Mouse (Mus musculus): ENCODE data around the gene Gm8247. TPM values are rescaled to one million over a fixed set of nuclear protein-coding genes. Genes with fewer than 3 reads are reported as not detected.
"Not testable (repeated sequence)": the region's sequence is repeated elsewhere in the genome, so short reads cannot be mapped to it uniquely, and the experiment has no call there.

Gene Gm8247
- total RNA-seq (2021): not detected
- long read RNA-seq, experiment 1: 0 reads
- long read RNA-seq, experiment 2: 0 reads

GRCm38 (mm10) chr14:44582853-44583252 is at the start of gene Gm8247:
Gene Gm8247, plus strand, starts transcription at chr14:44583153.
- not testable (repeated sequence) for DNase-seq

GRCm38 (mm10) chr14:44547961-44548360 is 35.0 kb upstream of the Gm8247 start:
- not testable (repeated sequence) for DNase-seq

- DNase-seq: not testable (repeated sequence)
These were observed 8.8 kb downstream of the Gm8247 start for GRCm38 (mm10) chr14:44591765-44592164.

- DNase-seq: not testable (repeated sequence)
These were observed 44.8 kb downstream of the Gm8247 start, which contains the start of gene Gm5624 for GRCm38 (mm10) chr14:44627737-44628136. Gene Gm5624, minus strand, starts transcription at chr14:44627938.

Other genes with a start within 250 kb of the Gm8247 start
- not detected for gene Gm5930, start 244.6 kb upstream of the Gm8247 start, total RNA-seq (2021)
- gene Gm8229, start 217.8 kb upstream of the Gm8247 start, total RNA-seq (2021): not detected
- gene Gm3371, start 172.5 kb upstream of the Gm8247 start, total RNA-seq (2021): not detected
- not detected for gene Gm8232, start 149.5 kb upstream of the Gm8247 start, total RNA-seq (2021)
- not detected for gene BC061237, start 90.7 kb upstream of the Gm8247 start, total RNA-seq (2021)
- not detected for gene Gm17093, start 64.9 kb upstream of the Gm8247 start, total RNA-seq (2021)
- not detected for gene Gm5624, start 44.8 kb downstream of the Gm8247 start, total RNA-seq (2021)
- gene Gm8257, start 123.3 kb downstream of the Gm8247 start, total RNA-seq (2021): not detected
- not detected for gene Gm8267, start 167.2 kb downstream of the Gm8247 start, total RNA-seq (2021)